Mouse (Mus musculus): ENCODE measurements around the gene Aven. TPM values are rescaled to one million over a fixed set of nuclear protein-coding genes. Genes with fewer than 3 reads are reported as not detected.

The Aven gene
- polyA plus RNA-seq, 1 experiment from 2014 or later = 4.6 TPM

DNA sequence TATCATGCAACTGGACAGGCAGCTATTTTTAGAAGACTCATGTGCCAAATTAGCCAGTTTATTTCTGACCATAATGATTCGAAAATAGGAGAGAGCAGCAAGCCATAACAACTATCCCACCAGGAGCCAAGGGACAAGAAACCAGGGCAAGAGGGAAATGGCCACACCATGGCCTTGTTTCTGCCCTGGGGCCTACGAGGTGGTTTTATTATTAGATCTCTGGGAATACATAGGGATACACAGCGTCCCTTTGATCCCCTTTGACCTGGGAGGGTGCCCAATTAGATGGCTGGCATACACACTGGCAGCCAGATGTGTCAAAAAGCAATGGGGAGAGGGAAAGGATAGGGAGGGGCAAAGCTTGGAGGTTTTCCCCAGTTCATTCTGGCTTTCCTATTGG is 161.1 kb downstream of the Aven start:
- Histone ChIP-seq H3K4me2 (ENCODE audit: low read depth, low read length) (no peak overlapping the region), H3K4me1 (replicated peaks; ENCODE audit: control insufficient read depth, insufficient read depth, low read length) (no peaks in the 10 kb centered on the region), H3K9ac (ENCODE audit: low read length) (no peak overlapping the region), H3K4me3 (ENCODE audit: low read length) (no peak overlapping the region), H3K27ac (ENCODE audit: low read length) (no peak overlapping the region), H3K9me3 (ENCODE audit: control insufficient read depth, low read length) (no peaks in the 10 kb centered on the region), H3K36me3 (ENCODE audit: control insufficient read depth, insufficient read depth, low read length) (no peaks in the 10 kb centered on the region), H3K27me3 (ENCODE audit: control insufficient read depth, insufficient read depth, low read depth, low read length) (no peaks in the 10 kb centered on the region)
- no peak for ATAC-seq (ENCODE audit: low read depth)
- WGBS = 63% methylated on average over 3 of the region's 3 CpGs

DNA sequence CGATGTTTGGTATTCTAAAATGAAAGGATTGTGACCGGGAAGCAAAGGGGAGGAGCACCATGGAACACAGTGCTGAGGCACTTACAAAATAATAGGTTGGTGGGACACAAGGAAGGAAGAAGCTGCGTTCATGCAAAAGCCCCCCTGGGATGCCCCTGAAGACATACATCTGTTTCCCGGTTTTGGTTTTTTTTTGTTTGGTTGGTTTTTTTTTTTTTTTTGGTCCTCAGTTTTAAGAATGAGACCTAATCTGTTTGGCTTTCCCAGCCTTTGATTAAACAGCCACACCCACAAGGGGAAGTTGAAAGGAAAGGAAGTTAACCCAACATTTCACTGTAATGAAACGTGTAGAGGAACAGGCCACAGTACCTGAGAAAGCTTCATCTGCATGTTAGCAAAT is 163.4 kb downstream of the Aven start:
- H3K27me3 ChIP-seq (ENCODE audit: control insufficient read depth, insufficient read depth, low read depth, low read length) = no peaks in the 10 kb centered on the region
- H3K4me3 ChIP-seq (ENCODE audit: low read length) = no peak overlapping the region
- H3K9me3 ChIP-seq (ENCODE audit: control insufficient read depth, low read length) = no peaks in the 10 kb centered on the region
- no peak overlapping the region for H3K9ac ChIP-seq (ENCODE audit: low read length)
- H3K4me1 ChIP-seq (replicated peaks; ENCODE audit: control insufficient read depth, insufficient read depth, low read length) = no peaks in the 10 kb centered on the region
- no peak overlapping the region for H3K4me2 ChIP-seq (ENCODE audit: low read depth, low read length)
- WGBS = 36% methylated on average over 5 of the region's 5 CpGs
- no peak for ATAC-seq (ENCODE audit: low read depth)
- no peak overlapping the region for H3K27ac ChIP-seq (ENCODE audit: low read length)
- H3K36me3 ChIP-seq (ENCODE audit: control insufficient read depth, insufficient read depth, low read length) = no peaks in the 10 kb centered on the region

DNA sequence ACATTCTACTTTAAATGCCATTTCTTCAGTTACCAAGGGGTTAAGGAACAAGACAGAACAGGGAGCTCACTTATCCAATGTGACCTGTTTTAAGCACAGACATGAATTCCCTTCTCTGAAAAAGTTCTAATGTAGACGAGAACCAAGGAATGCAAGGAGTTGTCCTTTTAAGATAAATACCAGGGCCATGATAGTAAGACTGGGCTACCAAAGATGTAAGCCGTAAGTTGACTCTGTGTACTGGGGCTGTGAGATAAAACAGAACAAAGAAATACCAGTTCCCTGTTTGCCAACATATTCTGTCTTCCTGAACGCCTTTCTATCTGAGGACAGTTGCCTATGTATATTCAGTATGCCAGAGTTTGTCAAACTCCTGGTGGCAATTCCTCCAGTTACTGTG is 176.7 kb downstream of the Aven start:
- Histone ChIP-seq H3K4me3 (ENCODE audit: low read length) (no peak overlapping the region), H3K36me3 (ENCODE audit: control insufficient read depth, insufficient read depth, low read length) (no peaks in the 10 kb centered on the region), H3K4me1 (replicated peaks; ENCODE audit: control insufficient read depth, insufficient read depth, low read length) (no peaks in the 10 kb centered on the region), H3K27ac (ENCODE audit: low read length) (no peak overlapping the region), H3K9me3 (ENCODE audit: control insufficient read depth, low read length) (no peaks in the 10 kb centered on the region), H3K9ac (ENCODE audit: low read length) (no peak overlapping the region), H3K4me2 (ENCODE audit: low read depth, low read length) (no peak overlapping the region), H3K27me3 (ENCODE audit: control insufficient read depth, insufficient read depth, low read depth, low read length) (no peaks in the 10 kb centered on the region)
- 54% methylated on average over 3 of the region's 3 CpGs for WGBS
- no peak for ATAC-seq (ENCODE audit: low read depth)

DNA sequence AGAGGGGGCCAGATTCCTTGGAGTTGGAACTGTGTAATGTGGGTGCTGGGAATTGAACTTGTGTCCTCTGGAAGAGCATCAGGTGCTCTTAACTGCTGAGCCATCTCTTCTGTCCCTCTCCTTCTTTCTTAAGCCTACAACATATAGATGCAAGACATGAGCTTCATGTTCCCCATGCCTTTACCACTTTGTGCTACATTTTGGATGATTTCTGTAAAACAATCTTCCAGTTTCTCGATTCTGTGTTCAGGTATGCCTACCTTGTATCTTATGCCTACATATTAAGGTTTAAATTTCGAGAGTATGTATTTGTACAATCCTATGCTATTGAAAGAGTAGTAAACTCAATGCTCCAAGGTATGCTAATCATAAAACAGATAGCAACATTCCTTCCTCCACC is 183.4 kb downstream of the Aven start:
- 76% methylated on average over 2 of the region's 2 CpGs for WGBS
- no peak for ATAC-seq (ENCODE audit: low read depth)
- no peaks in the 10 kb centered on the region for H3K4me1 ChIP-seq (replicated peaks; ENCODE audit: control insufficient read depth, insufficient read depth, low read length)
- H3K4me3 ChIP-seq (ENCODE audit: low read length) = no peak overlapping the region
- no peak overlapping the region for H3K9ac ChIP-seq (ENCODE audit: low read length)
- H3K27me3 ChIP-seq (ENCODE audit: control insufficient read depth, insufficient read depth, low read depth, low read length) = no peaks in the 10 kb centered on the region
- H3K27ac ChIP-seq (ENCODE audit: low read length) = no peak overlapping the region
- no peaks in the 10 kb centered on the region for H3K9me3 ChIP-seq (ENCODE audit: control insufficient read depth, low read length)
- H3K36me3 ChIP-seq (ENCODE audit: control insufficient read depth, insufficient read depth, low read length) = no peaks in the 10 kb centered on the region
- H3K4me2 ChIP-seq (ENCODE audit: low read depth, low read length) = no peak overlapping the region

DNA sequence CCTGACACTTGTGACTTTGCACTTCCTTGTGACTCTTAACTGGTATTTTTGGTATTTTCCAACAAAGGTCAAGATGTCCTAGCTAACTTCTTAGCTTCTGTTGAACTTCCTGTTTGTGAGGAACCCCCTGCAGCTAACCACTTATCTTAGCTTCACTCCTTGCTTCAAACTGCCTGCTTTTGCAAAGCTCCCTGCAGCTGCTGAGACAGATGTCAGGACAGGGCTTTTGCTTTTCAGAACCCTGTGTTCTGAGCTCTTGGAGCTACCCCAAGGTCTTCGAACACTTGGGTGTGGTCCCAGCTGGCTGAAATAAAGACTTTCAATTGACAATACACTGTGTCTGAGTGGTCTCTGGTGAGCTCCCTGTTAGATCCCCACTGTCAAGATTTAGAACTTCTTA is 184.0 kb downstream of the Aven start:
- H3K27me3 ChIP-seq (ENCODE audit: control insufficient read depth, insufficient read depth, low read depth, low read length) = no peaks in the 10 kb centered on the region
- no peak for ATAC-seq (ENCODE audit: low read depth)
- H3K36me3 ChIP-seq (ENCODE audit: control insufficient read depth, insufficient read depth, low read length) = no peaks in the 10 kb centered on the region
- no peak overlapping the region for H3K4me2 ChIP-seq (ENCODE audit: low read depth, low read length)
- H3K4me1 ChIP-seq (replicated peaks; ENCODE audit: control insufficient read depth, insufficient read depth, low read length) = no peaks in the 10 kb centered on the region
- no peak overlapping the region for H3K9ac ChIP-seq (ENCODE audit: low read length)
- no peak overlapping the region for H3K27ac ChIP-seq (ENCODE audit: low read length)
- 57% methylated on average over 1 of the region's 1 CpGs for WGBS
- H3K4me3 ChIP-seq (ENCODE audit: low read length) = no peak overlapping the region
- no peaks in the 10 kb centered on the region for H3K9me3 ChIP-seq (ENCODE audit: control insufficient read depth, low read length)

DNA sequence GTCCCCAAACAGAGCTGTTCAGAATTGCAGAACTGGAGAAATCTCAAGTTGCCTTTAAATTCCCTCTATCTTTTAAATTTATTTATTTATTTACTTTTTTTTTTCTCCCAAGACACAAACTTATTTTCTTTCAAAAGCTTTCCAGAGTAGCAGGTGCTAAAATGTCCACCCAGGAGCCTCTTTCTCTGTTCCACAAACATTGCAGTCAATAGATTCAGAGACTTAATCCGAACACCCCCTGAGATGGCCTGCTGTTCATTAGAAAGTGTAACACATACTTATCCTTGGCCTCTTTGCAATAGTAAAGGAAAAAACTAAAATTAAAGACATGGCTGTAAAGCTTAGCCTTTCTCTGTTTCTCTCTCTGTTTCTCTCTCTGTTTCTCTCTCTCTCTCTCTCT is 184.5 kb downstream of the Aven start:
- Histone ChIP-seq H3K9ac (ENCODE audit: low read length) (no peak overlapping the region), H3K27ac (ENCODE audit: low read length) (no peak overlapping the region), H3K4me2 (ENCODE audit: low read depth, low read length) (no peak overlapping the region), H3K4me3 (ENCODE audit: low read length) (no peak overlapping the region), H3K36me3 (ENCODE audit: control insufficient read depth, insufficient read depth, low read length) (no peaks in the 10 kb centered on the region), H3K9me3 (ENCODE audit: control insufficient read depth, low read length) (no peaks in the 10 kb centered on the region), H3K27me3 (ENCODE audit: control insufficient read depth, insufficient read depth, low read depth, low read length) (no peaks in the 10 kb centered on the region), H3K4me1 (replicated peaks; ENCODE audit: control insufficient read depth, insufficient read depth, low read length) (no peaks in the 10 kb centered on the region)
- WGBS = 49% methylated on average over 1 of the region's 1 CpGs
- ATAC-seq (ENCODE audit: low read depth) = no peak

DNA sequence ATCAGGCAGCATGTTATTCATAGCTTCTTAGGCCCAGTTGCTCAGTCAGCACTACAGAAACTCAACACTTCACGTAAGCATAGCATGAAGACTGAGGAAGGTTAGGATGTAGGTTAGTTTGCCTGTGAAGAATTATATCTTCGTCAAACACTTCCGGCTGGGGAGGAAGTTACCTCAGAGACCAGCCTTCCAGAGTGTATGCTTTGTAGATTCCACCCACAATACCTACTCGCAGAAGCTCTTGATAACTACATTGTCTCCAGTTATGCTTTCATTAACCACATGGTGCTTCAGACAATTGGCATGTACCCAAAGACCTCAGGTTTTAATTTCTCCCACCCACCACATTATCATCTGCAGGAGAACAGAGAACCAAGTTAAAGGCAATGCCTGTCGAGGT is 189.1 kb downstream of the Aven start:
- no peak overlapping the region for H3K4me2 ChIP-seq (ENCODE audit: low read depth, low read length)
- ATAC-seq (ENCODE audit: low read depth) = no peak
- WGBS = 74% methylated on average over 5 of the region's 5 CpGs
- H3K36me3 ChIP-seq (ENCODE audit: control insufficient read depth, insufficient read depth, low read length) = no peaks in the 10 kb centered on the region
- no peaks in the 10 kb centered on the region for H3K27me3 ChIP-seq (ENCODE audit: control insufficient read depth, insufficient read depth, low read depth, low read length)
- no peak overlapping the region for H3K9ac ChIP-seq (ENCODE audit: low read length)
- no peak overlapping the region for H3K27ac ChIP-seq (ENCODE audit: low read length)
- H3K9me3 ChIP-seq (ENCODE audit: control insufficient read depth, low read length) = no peaks in the 10 kb centered on the region
- H3K4me1 ChIP-seq (replicated peaks; ENCODE audit: control insufficient read depth, insufficient read depth, low read length) = no peaks in the 10 kb centered on the region
- no peak overlapping the region for H3K4me3 ChIP-seq (ENCODE audit: low read length)

Small RNAs within 50 kb of the gene (microRNA-seq; reads per million reads assigned to microRNA genes)
- gene Gm44374 = not detected

Other genes with a start within 250 kb of the Aven start
- gene Nutm1, start 233.7 kb upstream of the Aven start, polyA plus RNA-seq (2015; fragmentation: Nextera tagmentation; extraction: Ambion mirVana) = not detected in 2 replicates
- gene Nop10, start 231.0 kb upstream of the Aven start, polyA plus RNA-seq (2015; fragmentation: Nextera tagmentation; extraction: Ambion mirVana) = 174 and 177 TPM in 2 replicates
- gene Slc12a6, start 227.1 kb upstream of the Aven start, polyA plus RNA-seq (2015; fragmentation: Nextera tagmentation; extraction: Ambion mirVana) = 8.9 and 9.8 TPM in 2 replicates
- not detected in 2 replicates for gene Gm21985, start 226.7 kb upstream of the Aven start, polyA plus RNA-seq (2015; fragmentation: Nextera tagmentation; extraction: Ambion mirVana)
- gene Emc4, start 124.9 kb upstream of the Aven start, polyA plus RNA-seq (2015; fragmentation: Nextera tagmentation; extraction: Ambion mirVana) = 109 and 113 TPM in 2 replicates
- 39.0 and 45.8 TPM in 2 replicates for gene Katnbl1, start 113.8 kb upstream of the Aven start, polyA plus RNA-seq (2015; fragmentation: Nextera tagmentation; extraction: Ambion mirVana)
- gene Emc7, start 38.0 kb upstream of the Aven start, polyA plus RNA-seq (2015; fragmentation: Nextera tagmentation; extraction: Ambion mirVana) = 20.3 and 21.5 TPM in 2 replicates
- 0.09 and 0.18 TPM in 2 replicates for gene Chrm5, start 12.2 kb upstream of the Aven start, polyA plus RNA-seq (2015; fragmentation: Nextera tagmentation; extraction: Ambion mirVana)